Mouse (Mus musculus): ENCODE measurements around the gene Kcnj12. TPM values are rescaled to one million over a fixed set of nuclear protein-coding genes. Genes with fewer than 3 reads are reported as not detected.

Kcnj12 gene
- total and polyA plus RNA-seq, 3 experiments: not detected

DNA sequence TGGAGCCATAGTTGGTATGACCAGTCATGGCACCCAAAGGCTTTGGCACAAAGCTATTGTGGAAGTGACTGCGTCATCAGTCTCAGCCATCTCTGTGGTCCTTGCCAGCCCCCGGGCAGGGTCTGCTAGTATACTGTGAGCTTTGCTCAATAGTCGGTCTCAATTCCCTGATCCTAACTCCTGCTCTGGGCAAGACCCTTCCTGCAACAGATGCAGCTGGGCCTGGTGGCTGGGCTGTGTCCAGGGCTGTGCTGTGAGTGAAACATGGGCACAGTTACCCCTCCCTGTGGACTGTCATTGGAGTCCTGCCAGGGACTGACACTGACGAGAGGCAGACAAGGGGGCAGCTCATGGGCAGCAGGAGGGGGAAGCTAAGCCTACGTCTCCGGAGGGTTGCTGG, 2.6 kb downstream of the Kcnj12 start:
- no peak for DNase-seq (ENCODE audit: extremely low read depth)
- H3K9ac ChIP-seq (ENCODE audit: insufficient read depth, low read depth): no peak overlapping the region
- H3K79me2 ChIP-seq (replicated peaks; ENCODE audit: control insufficient read depth, extremely low read depth, insufficient read depth, poor library complexity, severe bottlenecking): no peaks in the 10 kb centered on the region
- in situ Hi-C loops (cut with MboI; ENCODE audit: low pct_ligation_motif_present, low pct_unique_long_range_greater_than_20kb, low sequenced_read_pairs) (no loop called here), dilution Hi-C loops (cut with MboI; ENCODE audit: extremely low pct_ligation_motif_present, extremely low pct_unique_long_range_greater_than_20kb, low sequenced_read_pairs) (no loop called here)
- no peak overlapping the region for H3K4me3 ChIP-seq (replicated peaks in 1 of 3; ENCODE audit: low read depth in 2 of 3, low read length in 2 of 3, poor library complexity in 1 of 3)
- no peak overlapping the region for H3K27ac ChIP-seq (ENCODE audit: insufficient read depth, low read depth)
- H3K4me1 ChIP-seq (ENCODE audit: control insufficient read depth in 1 of 2, insufficient read depth in 2 of 2): peaks cover 13 to 48% of the 10 kb centered on the region in 2 experiments
- no peaks in the 10 kb centered on the region for H3K27me3 ChIP-seq (replicated peaks)
- H3K36me3 ChIP-seq (replicated peaks in 1 of 2; ENCODE audit: control insufficient read depth in 1 of 2, insufficient read depth in 1 of 2, low read length in 1 of 2): no peaks in the 10 kb centered on the region
- H3K9me3 ChIP-seq (replicated peaks; ENCODE audit: low read length): no peaks in the 10 kb centered on the region
- no peak overlapping the region for H3K4me2 ChIP-seq (ENCODE audit: insufficient read depth, low read depth, poor library complexity, severe bottlenecking)
- no peak for TF ChIP-seq CHD2 (IDR thresholded peaks at IDR 0.05; ENCODE audit: low read length)

DNA sequence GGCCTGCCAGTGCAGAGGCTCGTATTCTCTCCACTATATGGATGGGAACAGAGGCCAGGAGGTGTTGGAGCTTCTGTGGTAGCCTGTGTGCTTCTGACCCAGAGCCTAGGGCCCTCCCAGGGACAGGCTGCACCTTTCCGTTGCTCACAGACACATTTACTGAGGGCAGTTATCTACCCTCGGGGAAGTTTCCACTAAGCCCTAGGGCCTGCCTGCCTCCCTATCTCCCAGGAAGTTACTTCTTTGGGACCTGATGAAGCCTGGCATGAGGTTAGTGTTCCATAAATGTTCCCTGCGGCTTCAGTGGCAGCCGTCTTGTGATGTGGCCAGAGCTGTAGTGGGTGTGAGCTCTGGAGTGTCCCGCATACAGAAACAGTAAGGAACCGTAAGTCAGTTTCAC, 3.2 kb downstream of the Kcnj12 start:
- H3K27me3 ChIP-seq (replicated peaks): no peaks in the 10 kb centered on the region
- H3K36me3 ChIP-seq (replicated peaks in 1 of 2; ENCODE audit: control insufficient read depth in 1 of 2, insufficient read depth in 1 of 2, low read length in 1 of 2): no peaks in the 10 kb centered on the region
- H3K79me2 ChIP-seq (replicated peaks; ENCODE audit: control insufficient read depth, extremely low read depth, insufficient read depth, poor library complexity, severe bottlenecking): no peaks in the 10 kb centered on the region
- no peak overlapping the region for H3K9ac ChIP-seq (ENCODE audit: insufficient read depth, low read depth)
- dilution Hi-C loops (cut with MboI; ENCODE audit: extremely low pct_ligation_motif_present, extremely low pct_unique_long_range_greater_than_20kb, low sequenced_read_pairs) (no loop called here), in situ Hi-C loops (cut with MboI; ENCODE audit: low pct_ligation_motif_present, low pct_unique_long_range_greater_than_20kb, low sequenced_read_pairs) (no loop called here)
- H3K4me3 ChIP-seq (replicated peaks in 1 of 3; ENCODE audit: low read depth in 2 of 3, low read length in 2 of 3, poor library complexity in 1 of 3): no peak overlapping the region
- H3K4me2 ChIP-seq (ENCODE audit: insufficient read depth, low read depth, poor library complexity, severe bottlenecking): no peak overlapping the region
- no peak for TF ChIP-seq MAZ (IDR thresholded peaks at IDR 0.05; ENCODE audit: low read depth, low read length)
- no peak for TF ChIP-seq POLR2A (IDR thresholded peaks at IDR 0.05; ENCODE audit: low read depth, low read length)
- TF ChIP-seq RAD21 (IDR thresholded peaks at IDR 0.05; ENCODE audit: low read depth, low read length): no peak
- TF ChIP-seq HCFC1 (IDR thresholded peaks at IDR 0.05; ENCODE audit: low read depth, low read length): no peak
- TF ChIP-seq JUN (IDR thresholded peaks at IDR 0.05; ENCODE audit: insufficient read depth, low read depth, low read length): no peak
- TF ChIP-seq MYC (IDR thresholded peaks at IDR 0.05; ENCODE audit: low read depth, low read length): no peak
- TF ChIP-seq EP300 (IDR thresholded peaks at IDR 0.05; ENCODE audit: low read length): no peak
- no peak for TF ChIP-seq ZC3H11A (IDR thresholded peaks at IDR 0.05; ENCODE audit: low read depth, low read length)
- TF ChIP-seq ETS1 (conservative IDR thresholded peaks at IDR 0.05; ENCODE audit: low read depth, low read length): no peak
- DNase-seq (ENCODE audit: extremely low read depth): no peak
- peaks cover 19 to 48% of the 10 kb centered on the region in 2 experiments for H3K4me1 ChIP-seq (ENCODE audit: control insufficient read depth in 1 of 2, insufficient read depth in 2 of 2)
- no peaks in the 10 kb centered on the region for H3K9me3 ChIP-seq (replicated peaks; ENCODE audit: low read length)
- H3K27ac ChIP-seq (ENCODE audit: insufficient read depth, low read depth): no peak overlapping the region

DNA sequence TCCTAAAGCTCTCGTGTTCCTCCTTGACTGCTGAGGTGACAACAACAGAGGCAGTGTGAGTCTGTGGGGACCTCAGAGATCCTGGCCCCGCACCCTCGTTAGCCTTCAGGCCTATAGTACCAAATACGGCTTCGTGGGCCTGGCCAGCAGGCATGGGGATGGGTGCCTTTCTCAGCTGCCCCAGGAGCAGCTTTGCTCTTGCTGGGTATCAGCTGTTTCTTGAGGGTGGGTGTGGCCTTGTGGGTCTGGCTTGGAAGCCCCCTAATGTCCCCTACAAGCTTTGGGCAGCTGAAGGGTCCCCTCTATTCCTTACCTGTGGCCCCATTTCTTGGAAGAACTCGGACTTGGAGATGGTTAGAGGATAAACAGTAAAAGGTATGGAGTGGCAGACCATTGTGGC, 4.0 kb downstream of the Kcnj12 start:
- peaks cover 21 to 55% of the 10 kb centered on the region in 2 experiments for H3K4me1 ChIP-seq (ENCODE audit: control insufficient read depth in 1 of 2, insufficient read depth in 2 of 2)
- in situ Hi-C loops (cut with MboI; ENCODE audit: low pct_ligation_motif_present, low pct_unique_long_range_greater_than_20kb, low sequenced_read_pairs): no loop called here
- no peaks in the 10 kb centered on the region for H3K36me3 ChIP-seq (replicated peaks in 1 of 2; ENCODE audit: control insufficient read depth in 1 of 2, insufficient read depth in 1 of 2, low read length in 1 of 2)
- H3K27ac ChIP-seq (ENCODE audit: insufficient read depth, low read depth): no peak overlapping the region
- H3K9ac ChIP-seq (ENCODE audit: insufficient read depth, low read depth): no peak overlapping the region
- TF ChIP-seq ETS1 (conservative IDR thresholded peaks at IDR 0.05; ENCODE audit: low read depth, low read length) (no peak), USF2 (conservative IDR thresholded peaks at IDR 0.05; ENCODE audit: low read depth, low read length) (no peak), MEF2A (IDR thresholded peaks at IDR 0.05; ENCODE audit: borderline replicate concordance, low read depth, low read length) (no peak), ZC3H11A (IDR thresholded peaks at IDR 0.05; ENCODE audit: low read depth, low read length) (no peak), TCF12 (IDR thresholded peaks at IDR 0.05; ENCODE audit: low read depth, low read length) (no peak), USF1 (IDR thresholded peaks at IDR 0.05; ENCODE audit: low read depth, low read length) (no peak), POLR2AphosphoS2 (IDR thresholded peaks at IDR 0.05; ENCODE audit: low read depth, low read length) (no peak)
- no peaks in the 10 kb centered on the region for H3K79me2 ChIP-seq (replicated peaks; ENCODE audit: control insufficient read depth, extremely low read depth, insufficient read depth, poor library complexity, severe bottlenecking)
- dilution Hi-C loops (cut with MboI; ENCODE audit: extremely low pct_ligation_motif_present, extremely low pct_unique_long_range_greater_than_20kb, low sequenced_read_pairs): no loop called here
- H3K9me3 ChIP-seq (replicated peaks; ENCODE audit: low read length): no peaks in the 10 kb centered on the region
- H3K4me2 ChIP-seq (ENCODE audit: insufficient read depth, low read depth, poor library complexity, severe bottlenecking): no peak overlapping the region
- H3K27me3 ChIP-seq (replicated peaks): no peaks in the 10 kb centered on the region
- no peak for DNase-seq (ENCODE audit: extremely low read depth)
- no peak overlapping the region for H3K4me3 ChIP-seq (replicated peaks in 1 of 3; ENCODE audit: low read depth in 2 of 3, low read length in 2 of 3, poor library complexity in 1 of 3)
